Mouse (Mus musculus) CH12.LX (cell line): ENCODE measurements at regions not wholly inside any gene's neighbourhood (a gene's known extent, or its start where the extent isn't known, plus 50 kb on each side); places are given as distances from the start of the nearest gene placed in this dataset.

ENCODE experiments used
- DNase-seq: peaks from one replicate; pipeline ENCODE4 v3.0.0-alpha.2; 2013; ENCODE audit errors: extremely low read depth
- H3K27ac ChIP-seq: 2 replicates; pipeline ENCODE4 v1.5.1; 2012; ENCODE audit warnings: low read depth, mild to moderate bottlenecking, control low read depth, moderate library complexity; ENCODE audit not compliant: insufficient read depth
- H3K27me3 ChIP-seq: replicated peaks from 2 replicates; pipeline ENCODE3; 2012; ENCODE audit warnings: inconsistent platforms
- H3K36me3 ChIP-seq, 2 experiments: replicated peaks in 1 of 2; 2 replicates each; pipeline versions ENCODE3 to v1.6.1; 2012; ENCODE audit warnings: inconsistent platforms in 1 of 2, low read length in 1 of 2, mild to moderate bottlenecking in 1 of 2, mixed read lengths in 1 of 2, moderate library complexity in 1 of 2; ENCODE audit not compliant: control insufficient read depth in 1 of 2, insufficient read depth in 1 of 2
- H3K4me1 ChIP-seq, 2 experiments: 2 replicates each; pipeline ENCODE4 v1.6.1; 2012; ENCODE audit warnings: inconsistent platforms in 1 of 2, moderate library complexity in 1 of 2; ENCODE audit not compliant: insufficient read depth in 2 of 2, control insufficient read depth in 1 of 2
- H3K4me2 ChIP-seq: 2 replicates; pipeline ENCODE4 v1.6.1; 2012; ENCODE audit warnings: low read depth, mild to moderate bottlenecking, control low read depth; ENCODE audit not compliant: poor library complexity, insufficient read depth, severe bottlenecking
- H3K4me3 ChIP-seq, 3 experiments: fragments of 150-350 bp in 1 of 3; sonication (generic) in 1 of 3; replicated peaks in 1 of 3; 2 replicates each; pipeline versions ENCODE3 to v1.5.1; 2011 to 2012; ENCODE audit warnings: low read depth in 2 of 3, low read length in 2 of 3, mild to moderate bottlenecking in 2 of 3, moderate library complexity in 2 of 3, control low read depth in 1 of 3, improper control_type of control experiment in 1 of 3, inconsistent platforms in 1 of 3, mixed read lengths in 1 of 3; ENCODE audit not compliant: poor library complexity in 1 of 3
- H3K79me2 ChIP-seq: replicated peaks from 2 replicates; pipeline ENCODE4 v1.6.1; 2012; ENCODE audit warnings: mild to moderate bottlenecking, moderate library complexity; ENCODE audit not compliant: control insufficient read depth, poor library complexity, insufficient read depth, severe bottlenecking; ENCODE audit errors: extremely low read depth
- H3K9ac ChIP-seq: 2 replicates; pipeline ENCODE4 v1.6.1; 2012; ENCODE audit warnings: low read depth, mild to moderate bottlenecking, control low read depth, moderate library complexity; ENCODE audit not compliant: insufficient read depth
- H3K9me3 ChIP-seq: replicated peaks from 2 replicates; pipeline ENCODE3; 2012; ENCODE audit warnings: low read length, inconsistent platforms, mixed read lengths
- CHD1 ChIP-seq: IDR thresholded peaks from 2 replicates; pipeline ENCODE4 v1.6.1; 2012; ENCODE audit warnings: low read depth, low read length, improper control_type of control experiment, inconsistent platforms
- CTCF ChIP-seq, 2 experiments: IDR thresholded peaks in 1 of 2; conservative IDR thresholded peaks in 1 of 2; 2 replicates each; pipeline ENCODE4 v1.5.1; 2011 to 2012; ENCODE audit warnings: low read depth in 2 of 2, low read length in 2 of 2, improper control_type of control experiment in 1 of 2, inconsistent platforms in 1 of 2, mild to moderate bottlenecking in 1 of 2, moderate library complexity in 1 of 2
- ELF1 ChIP-seq: IDR thresholded peaks from 2 replicates; pipeline ENCODE4 v1.6.1; 2014; ENCODE audit warnings: low read depth, mild to moderate bottlenecking, inconsistent platforms, low read length, improper control_type of control experiment
- EP300 ChIP-seq: IDR thresholded peaks from 2 replicates; pipeline ENCODE4 v1.6.1; 2011; ENCODE audit warnings: low read length, improper control_type of control experiment
- ETS1 ChIP-seq: conservative IDR thresholded peaks from 2 replicates; pipeline ENCODE4 v1.6.1; 2012; ENCODE audit warnings: low read depth, mild to moderate bottlenecking, inconsistent platforms, low read length, improper control_type of control experiment, moderate library complexity
- GABPA ChIP-seq: IDR thresholded peaks from 2 replicates; pipeline ENCODE4 v1.6.1; 2012; ENCODE audit warnings: low read depth, low read length, improper control_type of control experiment, inconsistent platforms; ENCODE audit not compliant: insufficient replicate concordance
- IRF4 ChIP-seq: IDR thresholded peaks from 2 replicates; pipeline ENCODE4 v1.6.1; 2014; ENCODE audit warnings: low read depth, mild to moderate bottlenecking, inconsistent platforms, low read length, improper control_type of control experiment
- MAX ChIP-seq: IDR thresholded peaks from 2 replicates; pipeline ENCODE4 v1.6.1; 2011; ENCODE audit warnings: low read length, improper control_type of control experiment
- MXI1 ChIP-seq: IDR thresholded peaks from 2 replicates; pipeline ENCODE4 v1.6.1; 2011; ENCODE audit warnings: mild to moderate bottlenecking, low read depth, low read length, improper control_type of control experiment
- MYC ChIP-seq: IDR thresholded peaks from 2 replicates; pipeline ENCODE4 v1.6.1; 2011; ENCODE audit warnings: low read depth, mild to moderate bottlenecking, improper control_type of control experiment, low read length
- NELFE ChIP-seq: IDR thresholded peaks from 2 replicates; pipeline ENCODE4 v1.6.1; 2011; ENCODE audit warnings: low read depth, low read length, improper control_type of control experiment
- NRF1 ChIP-seq: IDR thresholded peaks from 2 replicates; pipeline ENCODE4 v1.6.1; 2014; ENCODE audit warnings: low read depth, mild to moderate bottlenecking, inconsistent platforms, low read length, improper control_type of control experiment, moderate library complexity
- PAX5 ChIP-seq: IDR thresholded peaks from 2 replicates; pipeline ENCODE4 v1.6.1; 2012; ENCODE audit warnings: low read length, inconsistent platforms, mixed read lengths
- POLR2A ChIP-seq: IDR thresholded peaks from 2 replicates; pipeline ENCODE4 v1.6.1; 2011; ENCODE audit warnings: low read depth, mild to moderate bottlenecking, improper control_type of control experiment, low read length
- POLR2AphosphoS2 ChIP-seq: IDR thresholded peaks from 2 replicates; pipeline ENCODE4 v1.6.1; 2011; ENCODE audit warnings: low read depth, low read length, improper control_type of control experiment
- RCOR1 ChIP-seq: conservative IDR thresholded peaks from 2 replicates; pipeline ENCODE4 v1.6.1; 2012; ENCODE audit warnings: low read depth, mild to moderate bottlenecking, inconsistent platforms, low read length, improper control_type of control experiment
- TBP ChIP-seq: conservative IDR thresholded peaks from 2 replicates; pipeline ENCODE4 v1.6.1; 2011; ENCODE audit warnings: low read depth, low read length, improper control_type of control experiment
- TCF12 ChIP-seq: IDR thresholded peaks from 2 replicates; pipeline ENCODE4 v1.6.1; 2014; ENCODE audit warnings: low read depth, mild to moderate bottlenecking, inconsistent platforms, low read length, improper control_type of control experiment
- UBTF ChIP-seq: IDR thresholded peaks from 2 replicates; pipeline ENCODE4 v1.6.1; 2012; ENCODE audit warnings: low read depth, mild to moderate bottlenecking, inconsistent platforms, low read length, improper control_type of control experiment, moderate library complexity
- USF2 ChIP-seq: conservative IDR thresholded peaks from 2 replicates; pipeline ENCODE4 v1.6.1; 2011; ENCODE audit warnings: low read depth, low read length, improper control_type of control experiment
- ZC3H11A ChIP-seq: IDR thresholded peaks from 2 replicates; pipeline ENCODE4 v1.6.1; 2012; ENCODE audit warnings: low read depth, mild to moderate bottlenecking, inconsistent platforms, low read length, improper control_type of control experiment
- ZKSCAN1 ChIP-seq: IDR thresholded peaks from 2 replicates; pipeline ENCODE4 v1.6.1; 2012; ENCODE audit warnings: low read depth, inconsistent platforms, low read length, improper control_type of control experiment, borderline replicate concordance
- ZNF384 ChIP-seq: IDR thresholded peaks from 2 replicates; pipeline ENCODE4 v1.6.1; 2012; ENCODE audit warnings: low read depth, low read length, improper control_type of control experiment, inconsistent platforms
- dilution Hi-C: fragments of 300-500 bp; cut with MboI; formaldehyde crosslinking; loops from 2 replicates; pipeline ENCODE4 v1.14.3; 2020; ENCODE audit warnings: low sequenced_read_pairs; ENCODE audit not compliant: extremely low pct_unique_long_range_greater_than_20kb, extremely low pct_ligation_motif_present
- in situ Hi-C: fragments of 300-500 bp; cut with MboI; formaldehyde crosslinking; loops from 3 replicates; pipeline ENCODE4 v1.14.3; 2019; ENCODE audit warnings: low sequenced_read_pairs, low pct_ligation_motif_present, low pct_unique_long_range_greater_than_20kb, mixed read lengths

GRCm38 (mm10) chr14:106194104-106194503, 88.1 kb downstream of the Trim52 start:
- no peak for TF ChIP-seq CTCF (conservative IDR thresholded peaks at IDR 0.05 in 1 of 2, IDR thresholded peaks at IDR 0.05 in 1 of 2; ENCODE audit: low read depth in 2 of 2, low read length in 2 of 2)
- no peak for TF ChIP-seq ZKSCAN1
- TF ChIP-seq NELFE, result no peak
- no peak for TF ChIP-seq MYC
- TF ChIP-seq PAX5, result no peak
- TF ChIP-seq MAX, result no peak
- TF ChIP-seq POLR2AphosphoS2, result no peak
- TF ChIP-seq USF2, result no peak
- TF ChIP-seq MXI1, result no peak
- TF ChIP-seq NRF1, result no peak
- TF ChIP-seq TBP, result no peak
- TF ChIP-seq ZNF384, result no peak
- no peak for TF ChIP-seq RCOR1
- TF ChIP-seq TCF12, result no peak
- no peak for TF ChIP-seq EP300
- TF ChIP-seq IRF4, result no peak
- Histone ChIP-seq H3K4me3 (no peak overlapping the region), H3K27ac (no peak overlapping the region), H3K9me3 (peaks cover 10% of the 10 kb centered on the region), H3K9ac (no peak overlapping the region), H3K36me3 (no peaks in the 10 kb centered on the region), H3K4me2 (no peak overlapping the region), H3K27me3 (no peaks in the 10 kb centered on the region), H3K79me2 (no peaks in the 10 kb centered on the region), H3K4me1 (no peaks in the 10 kb centered on the region)
- DNase-seq, result no peak
- dilution Hi-C loops, result no loop called here
- in situ Hi-C loops, result no loop called here

GRCm38 (mm10) chr14:106197826-106198225, 91.8 kb downstream of the Trim52 start:
- Histone ChIP-seq H3K4me3 (no peak overlapping the region), H3K79me2 (no peaks in the 10 kb centered on the region), H3K9ac (no peak overlapping the region), H3K9me3 (peaks cover 11% of the 10 kb centered on the region), H3K4me1 (no peaks in the 10 kb centered on the region), H3K36me3 (no peaks in the 10 kb centered on the region), H3K27me3 (no peaks in the 10 kb centered on the region), H3K27ac (no peak overlapping the region), H3K4me2 (no peak overlapping the region)
- no peak for DNase-seq
- TF ChIP-seq TCF12 (no peak), MYC (no peak), ZKSCAN1 (no peak), ZNF384 (no peak)
- in situ Hi-C loops, result no loop called here
- dilution Hi-C loops, result no loop called here

GRCm38 (mm10) chr14:106199109-106199508, 93.1 kb downstream of the Trim52 start:
- Histone ChIP-seq H3K4me3 (no peak overlapping the region), H3K4me2 (no peak overlapping the region), H3K79me2 (no peaks in the 10 kb centered on the region), H3K4me1 (no peaks in the 10 kb centered on the region), H3K27ac (no peak overlapping the region), H3K9ac (no peak overlapping the region), H3K27me3 (no peaks in the 10 kb centered on the region), H3K36me3 (no peaks in the 10 kb centered on the region), H3K9me3 (peaks cover 8% of the 10 kb centered on the region)
- dilution Hi-C loops, result no loop called here
- no peak for TF ChIP-seq ZKSCAN1
- TF ChIP-seq ELF1, result no peak
- no peak for TF ChIP-seq POLR2A
- TF ChIP-seq UBTF, result no peak
- no peak for TF ChIP-seq CHD1
- no peak for TF ChIP-seq NELFE
- no peak for TF ChIP-seq ZC3H11A
- no peak for TF ChIP-seq USF2
- TF ChIP-seq MYC, result no peak
- no peak for TF ChIP-seq ETS1
- no peak for TF ChIP-seq CTCF (conservative IDR thresholded peaks at IDR 0.05 in 1 of 2, IDR thresholded peaks at IDR 0.05 in 1 of 2; ENCODE audit: low read depth in 2 of 2, low read length in 2 of 2)
- TF ChIP-seq RCOR1, result no peak
- TF ChIP-seq GABPA, result no peak
- no peak for TF ChIP-seq MAX
- in situ Hi-C loops, result no loop called here
- DNase-seq, result no peak
